Mouse (Mus musculus): ENCODE measurements at regions not wholly inside any gene's neighbourhood (a gene's known extent, or its start where the extent isn't known, plus 50 kb on each side); places are given as distances from the start of the nearest gene placed in this dataset.
A peak's percentile ranks its signal among the peaks of the same experiment; 100 is the strongest.

DNA sequence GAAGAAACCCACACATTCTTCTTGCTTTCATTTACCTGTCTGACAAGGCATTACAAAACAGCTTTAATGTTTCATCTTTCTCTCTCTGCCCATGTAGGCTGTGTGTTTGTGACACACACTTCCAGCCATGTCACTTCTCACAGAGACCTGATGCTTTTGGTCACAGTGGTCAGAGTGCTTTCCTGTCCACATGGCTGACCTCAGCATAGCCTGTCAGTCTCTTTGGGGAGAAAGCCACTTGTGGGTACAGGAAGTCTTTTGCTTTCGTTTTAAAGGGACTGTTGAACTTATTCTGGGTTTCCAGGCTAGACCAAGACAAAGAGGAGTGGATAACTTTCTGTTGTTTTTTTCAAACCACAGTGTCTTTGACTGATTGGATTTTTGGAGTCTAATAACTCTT is 77.0 kb upstream of the Bet1 start:
- H3K27me3 ChIP-seq (replicated peaks), result no peaks in the 10 kb centered on the region
- peaks cover 4 to 6% of the 10 kb centered on the region in 2 experiments for H3K4me1 ChIP-seq (ENCODE audit: control insufficient read depth in 1 of 2, insufficient read depth in 2 of 2)
- no peak overlapping the region for H3K27ac ChIP-seq (ENCODE audit: insufficient read depth, low read depth)
- H3K36me3 ChIP-seq (replicated peaks in 1 of 2; ENCODE audit: control insufficient read depth in 1 of 2, insufficient read depth in 1 of 2, low read length in 1 of 2), result no peaks in the 10 kb centered on the region
- H3K9me3 ChIP-seq (replicated peaks; ENCODE audit: low read length), result no peaks in the 10 kb centered on the region
- in situ Hi-C loops (cut with MboI; ENCODE audit: low pct_ligation_motif_present, low pct_unique_long_range_greater_than_20kb, low sequenced_read_pairs) (no loop called here), dilution Hi-C loops (cut with MboI; ENCODE audit: extremely low pct_ligation_motif_present, extremely low pct_unique_long_range_greater_than_20kb, low sequenced_read_pairs) (no loop called here)
- no peak overlapping the region for H3K4me3 ChIP-seq (replicated peaks in 1 of 3; ENCODE audit: low read depth in 2 of 3, low read length in 2 of 3, poor library complexity in 1 of 3)
- peak; percentile 0 for DNase-seq (ENCODE audit: extremely low read depth)
- TF ChIP-seq NELFE (IDR thresholded peaks at IDR 0.05; ENCODE audit: low read depth, low read length) (no peak), MYC (IDR thresholded peaks at IDR 0.05; ENCODE audit: low read depth, low read length) (no peak), E2F4 (IDR thresholded peaks at IDR 0.05; ENCODE audit: insufficient replicate concordance, low read depth, low read length) (no peak), MAFK (IDR thresholded peaks at IDR 0.05; ENCODE audit: insufficient replicate concordance, low read length) (no peak), ELF1 (IDR thresholded peaks at IDR 0.05; ENCODE audit: low read depth, low read length) (no peak), JUN (IDR thresholded peaks at IDR 0.05; ENCODE audit: insufficient read depth, low read depth, low read length) (no peak), POLR2A (IDR thresholded peaks at IDR 0.05; ENCODE audit: low read depth, low read length) (no peak), CHD2 (IDR thresholded peaks at IDR 0.05; ENCODE audit: low read length) (no peak), USF1 (IDR thresholded peaks at IDR 0.05; ENCODE audit: low read depth, low read length) (no peak), ETS1 (conservative IDR thresholded peaks at IDR 0.05; ENCODE audit: low read depth, low read length) (no peak), SIN3A (IDR thresholded peaks at IDR 0.05; ENCODE audit: low read length) (no peak), MAX (IDR thresholded peaks at IDR 0.05; ENCODE audit: low read length) (no peak), CTCF (conservative IDR thresholded peaks at IDR 0.05 in 1 of 2, IDR thresholded peaks at IDR 0.05 in 1 of 2; ENCODE audit: low read depth in 2 of 2, low read length in 2 of 2) (no peak), KAT2A (IDR thresholded peaks at IDR 0.05; ENCODE audit: insufficient replicate concordance, low read length) (no peak)
- peak overlapping the region; percentile 3; the same call in 1 of the 2 replicates for H3K4me2 ChIP-seq (ENCODE audit: insufficient read depth, low read depth, poor library complexity, severe bottlenecking)
- H3K79me2 ChIP-seq (replicated peaks; ENCODE audit: control insufficient read depth, extremely low read depth, insufficient read depth, poor library complexity, severe bottlenecking), result no peaks in the 10 kb centered on the region
- no peak overlapping the region for H3K9ac ChIP-seq (ENCODE audit: insufficient read depth, low read depth)

DNA sequence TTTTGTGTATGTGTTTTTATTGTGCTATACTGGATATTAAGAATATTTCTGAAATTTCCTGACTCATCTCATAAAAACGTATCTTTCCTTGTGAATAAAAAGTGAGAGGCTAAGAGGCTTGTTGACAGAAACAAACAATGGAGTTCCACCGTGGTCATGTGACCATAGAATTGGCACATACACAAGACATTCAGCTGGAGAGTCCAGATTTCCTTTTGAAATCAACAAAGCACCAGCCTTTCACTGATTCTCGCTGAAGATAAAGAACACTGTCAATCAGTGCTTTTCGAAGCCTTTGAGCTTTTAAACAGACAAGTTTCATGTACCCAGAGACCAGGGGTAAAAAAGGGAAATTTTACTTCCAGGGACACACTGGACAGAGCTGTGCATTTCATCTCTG is 80.3 kb upstream of the Bet1 start:
- no peak for DNase-seq (ENCODE audit: extremely low read depth)
- Histone ChIP-seq H3K4me2 (ENCODE audit: insufficient read depth, low read depth, poor library complexity, severe bottlenecking) (no peak overlapping the region), H3K36me3 (replicated peaks in 1 of 2; ENCODE audit: control insufficient read depth in 1 of 2, insufficient read depth in 1 of 2, low read length in 1 of 2) (no peaks in the 10 kb centered on the region), H3K79me2 (replicated peaks; ENCODE audit: control insufficient read depth, extremely low read depth, insufficient read depth, poor library complexity, severe bottlenecking) (no peaks in the 10 kb centered on the region), H3K27me3 (replicated peaks) (no peaks in the 10 kb centered on the region), H3K4me1 (ENCODE audit: control insufficient read depth in 1 of 2, insufficient read depth in 2 of 2) (peaks cover 4 to 6% of the 10 kb centered on the region in 2 experiments), H3K9me3 (replicated peaks; ENCODE audit: low read length) (no peaks in the 10 kb centered on the region), H3K27ac (ENCODE audit: insufficient read depth, low read depth) (no peak overlapping the region), H3K9ac (ENCODE audit: insufficient read depth, low read depth) (no peak overlapping the region), H3K4me3 (replicated peaks in 1 of 3; ENCODE audit: low read depth in 2 of 3, low read length in 2 of 3, poor library complexity in 1 of 3) (no peak overlapping the region)
- in situ Hi-C loops (cut with MboI; ENCODE audit: low pct_ligation_motif_present, low pct_unique_long_range_greater_than_20kb, low sequenced_read_pairs) (no loop called here), dilution Hi-C loops (cut with MboI; ENCODE audit: extremely low pct_ligation_motif_present, extremely low pct_unique_long_range_greater_than_20kb, low sequenced_read_pairs) (no loop called here)
- no peak for TF ChIP-seq EP300 (IDR thresholded peaks at IDR 0.05; ENCODE audit: low read length)
- no peak for TF ChIP-seq BHLHE40 (IDR thresholded peaks at IDR 0.05; ENCODE audit: low read depth, low read length)
- no peak for TF ChIP-seq E2F4 (IDR thresholded peaks at IDR 0.05; ENCODE audit: insufficient replicate concordance, low read depth, low read length)
- no peak for TF ChIP-seq ZC3H11A (IDR thresholded peaks at IDR 0.05; ENCODE audit: low read depth, low read length)
- TF ChIP-seq POLR2A (IDR thresholded peaks at IDR 0.05; ENCODE audit: low read depth, low read length), result no peak
- TF ChIP-seq ELF1 (IDR thresholded peaks at IDR 0.05; ENCODE audit: low read depth, low read length), result no peak
- TF ChIP-seq NELFE (IDR thresholded peaks at IDR 0.05; ENCODE audit: low read depth, low read length), result no peak
- TF ChIP-seq JUND (conservative IDR thresholded peaks at IDR 0.05; ENCODE audit: low read depth, low read length), result no peak
- no peak for TF ChIP-seq UBTF (IDR thresholded peaks at IDR 0.05; ENCODE audit: low read depth, low read length)

Data from CH12.LX (cell line).